Mouse (Mus musculus) heart, embryonic 16.5 days (tissue): Measurements from ENCODE around the gene Irf2bp2. TPM values are rescaled to one million over a fixed set of nuclear protein-coding genes. Genes with fewer than 3 reads are reported as not detected.

ENCODE experiments used
- ATAC-seq: fragments of 200-750 bp; cut with Nextera tagmentation; replicated peaks from 2 replicates; pipeline ENCODE4 v1.8.0; 2017; ENCODE audit warnings: moderate number of reproducible peaks; ENCODE audit not compliant: insufficient read depth, low FRiP score; ENCODE audit errors: extremely low read depth
- H3K27ac ChIP-seq: fragments of 300-500 bp; sonication (generic); 2 replicates; pipeline ENCODE4 v1.5.1; 2014; ENCODE audit warnings: mild to moderate bottlenecking, low read length, control low read depth, moderate library complexity
- H3K27me3 ChIP-seq: fragments of 300-500 bp; sonication (generic); 2 replicates; pipeline ENCODE4 v1.6.1; 2014; ENCODE audit warnings: low read length, mixed read lengths; ENCODE audit not compliant: control insufficient read depth, insufficient read depth
- H3K36me3 ChIP-seq: fragments of 300-500 bp; sonication (generic); 2 replicates; pipeline ENCODE4 v1.6.1; 2014; ENCODE audit not compliant: control insufficient read depth, insufficient read depth
- H3K4me1 ChIP-seq: fragments of 300-500 bp; sonication (generic); 2 replicates; pipeline ENCODE4 v1.6.1; 2014; ENCODE audit warnings: low read length, mixed read lengths; ENCODE audit not compliant: control insufficient read depth, insufficient read depth
- H3K4me2 ChIP-seq: fragments of 300-500 bp; sonication (generic); 2 replicates; pipeline ENCODE4 v1.6.1; 2014; ENCODE audit warnings: low read depth, mild to moderate bottlenecking, control low read depth, low read length
- H3K4me3 ChIP-seq: fragments of 300-500 bp; sonication (generic); 2 replicates; pipeline ENCODE4 v1.5.1; 2014; ENCODE audit warnings: mild to moderate bottlenecking, control low read depth, low read length
- H3K9ac ChIP-seq: fragments of 300-500 bp; sonication (generic); 2 replicates; pipeline ENCODE4 v1.6.1; 2014; ENCODE audit warnings: low read length, control low read depth
- H3K9me3 ChIP-seq: fragments of 300-500 bp; sonication (generic); replicated peaks from 2 replicates; pipeline ENCODE4 v1.6.1; 2016; ENCODE audit warnings: low read length; ENCODE audit not compliant: control insufficient read depth
- WGBS: fragments of 180-500 bp; shearing (Covaris S2); extraction: QIAGEN DNeasy Blood & Tissue Kit; methylation state at CpG from one replicate; pipeline ENCODE4 v1.1.7; 2014; 5-methylcytosine and 5-hydroxymethylcytosine counted together
- polyA plus RNA-seq: library from polyadenylated mRNA; unstranded; fragments of >200 nt; fragmentation: Nextera tagmentation; extraction: Ambion mirVana; gene quantifications from 2 replicates; pipeline ENCODE4 v1.2.1, GENCODE M21; 2015

The Irf2bp2 gene
- polyA plus RNA-seq, 1 experiment from 2014 or later = 9.1 TPM

DNA sequence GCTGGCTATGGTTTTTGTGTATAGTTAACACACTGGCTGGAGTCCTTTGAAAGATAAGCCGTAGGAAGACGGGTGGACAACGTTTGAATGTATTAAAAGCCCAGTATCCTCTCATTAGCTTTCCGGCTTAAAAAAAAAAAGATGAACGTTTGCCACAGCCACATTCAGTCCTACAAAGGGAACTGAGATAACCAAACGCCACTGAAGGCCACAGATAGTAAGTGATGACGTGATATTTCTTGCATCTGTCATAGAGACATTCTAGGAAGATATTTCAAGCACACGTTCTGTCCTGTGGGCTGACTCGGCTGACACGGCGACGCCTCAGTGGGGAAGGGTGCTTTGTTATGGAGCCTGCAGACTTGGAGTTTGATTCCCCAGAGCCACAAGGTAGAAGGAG, 4.4 kb upstream of the Irf2bp2 start:
- H3K27ac ChIP-seq = peak overlapping the region; percentile 99
- ATAC-seq = no peak

GRCm38 (mm10) chr8:126596721-126597120, 2.9 kb upstream of the Irf2bp2 start:
- ATAC-seq = no peak
- H3K4me3 ChIP-seq = peak overlapping the region; percentile 100; the same call in 1 of the 2 replicates
- peak overlapping the region; percentile 83 for H3K9ac ChIP-seq
- no peaks in the 10 kb centered on the region for H3K9me3 ChIP-seq
- peak overlapping the region; percentile 72 for H3K4me2 ChIP-seq
- peaks cover 41% of the 10 kb centered on the region for H3K4me1 ChIP-seq
- no peaks in the 10 kb centered on the region for H3K27me3 ChIP-seq
- H3K36me3 ChIP-seq = peaks cover 6% of the 10 kb centered on the region
- 56% methylated on average over 5 of the region's 5 CpGs for WGBS
- H3K27ac ChIP-seq = peak overlapping the region; percentile 99

More for the DNA sequence above, 4.4 kb upstream of the Irf2bp2 start:
- WGBS = 8% methylated on average over 12 of the region's 12 CpGs
- Histone ChIP-seq H3K27me3 (no peaks in the 10 kb centered on the region), H3K36me3 (no peaks in the 10 kb centered on the region), H3K4me2 (no peak overlapping the region), H3K4me1 (peaks cover 49% of the 10 kb centered on the region), H3K9me3 (no peaks in the 10 kb centered on the region), H3K4me3 (no peak overlapping the region), H3K9ac (no peak overlapping the region; the same call in 1 of the 2 replicates)

- Histone ChIP-seq H3K4me3 (peak overlapping the region; percentile 100), H3K4me1 (peaks cover 38% of the 10 kb centered on the region), H3K27ac (peak overlapping the region; percentile 99), H3K9ac (peak overlapping the region; percentile 83), H3K9me3 (no peaks in the 10 kb centered on the region), H3K27me3 (no peaks in the 10 kb centered on the region), H3K36me3 (peaks cover 10% of the 10 kb centered on the region), H3K4me2 (peak overlapping the region; percentile 72)
- ATAC-seq = peak; percentile 29
- WGBS = under 1% methylated on average over 12 of the region's 12 CpGs
These were observed 2.4 kb upstream of the Irf2bp2 start for GRCm38 (mm10) chr8:126596097-126596634.

GRCm38 (mm10) chr8:126595204-126596061, 1.6 kb upstream of the Irf2bp2 start:
- H3K27me3 ChIP-seq = no peaks in the 10 kb centered on the region
- ATAC-seq = peak; percentile 2; the same call in 1 of the 2 replicates
- WGBS = 5% methylated on average over 16 of the region's 16 CpGs
- peaks cover 31% of the 10 kb centered on the region for H3K4me1 ChIP-seq
- peaks cover 16% of the 10 kb centered on the region for H3K36me3 ChIP-seq
- peak overlapping the region; percentile 99 for H3K27ac ChIP-seq
- peak overlapping the region; percentile 100 for H3K4me3 ChIP-seq
- no peaks in the 10 kb centered on the region for H3K9me3 ChIP-seq
- H3K4me2 ChIP-seq = peak overlapping the region; percentile 72
- H3K9ac ChIP-seq = peak overlapping the region; percentile 83

GRCm38 (mm10) chr8:126594481-126595000, 755 bp upstream of the Irf2bp2 start:
- ATAC-seq = peak; percentile 82
- peaks cover 30% of the 10 kb centered on the region for H3K4me1 ChIP-seq
- H3K27me3 ChIP-seq = no peaks in the 10 kb centered on the region
- no peaks in the 10 kb centered on the region for H3K9me3 ChIP-seq
- peak overlapping the region; percentile 99 for H3K27ac ChIP-seq
- H3K9ac ChIP-seq = peak overlapping the region; percentile 83
- peak overlapping the region; percentile 72 for H3K4me2 ChIP-seq
- H3K36me3 ChIP-seq = peaks cover 18% of the 10 kb centered on the region
- H3K4me3 ChIP-seq = peak overlapping the region; percentile 100
- WGBS = under 1% methylated on average over 48 of the region's 48 CpGs

DNA sequence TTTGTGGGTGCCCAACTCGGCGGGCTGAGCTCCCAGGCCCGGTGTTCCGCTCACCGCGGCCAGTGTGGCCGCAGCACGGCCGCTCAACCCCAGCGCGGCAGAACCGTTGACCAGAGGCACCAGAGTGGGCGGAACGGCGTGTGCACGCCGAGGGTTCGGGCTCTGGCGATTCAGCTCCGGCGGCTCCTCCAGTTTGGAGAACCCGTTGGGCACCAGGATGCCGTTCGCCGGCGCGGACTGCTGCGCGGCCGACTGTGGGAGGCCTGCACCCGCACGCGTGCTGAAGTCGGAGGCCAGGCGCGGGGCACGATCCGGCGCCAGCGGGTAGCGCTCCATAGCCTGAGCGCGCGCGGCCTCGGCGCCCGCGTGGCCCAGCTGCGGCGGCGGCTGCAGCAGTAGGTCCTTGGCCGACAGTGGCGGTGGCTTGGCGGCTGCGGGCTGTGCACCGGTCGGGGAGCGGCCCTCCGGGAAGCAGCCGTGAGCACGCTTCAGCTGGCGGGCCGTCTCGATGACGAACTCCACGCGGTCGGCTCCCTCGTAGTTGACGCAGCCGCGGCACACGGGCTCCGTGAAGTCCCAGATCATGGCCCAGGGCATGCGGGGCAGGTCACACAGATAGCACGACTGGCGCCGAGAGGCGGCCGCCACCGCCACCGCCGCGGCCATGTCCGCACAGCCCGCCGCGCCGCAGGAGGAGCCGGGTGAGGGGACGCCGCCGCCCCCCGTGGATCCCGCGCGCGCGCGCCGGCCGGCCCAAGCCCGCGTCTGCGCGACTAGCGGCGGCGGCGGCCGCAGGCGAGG, 815 bp downstream of the Irf2bp2 start:
- Histone ChIP-seq H3K36me3 (peaks cover 18% of the 10 kb centered on the region), H3K27me3 (no peaks in the 10 kb centered on the region), H3K27ac (peak overlapping the region; percentile 99), H3K9ac (peak overlapping the region; percentile 100), H3K4me2 (peak overlapping the region; percentile 86), H3K4me3 (peak overlapping the region; percentile 100), H3K9me3 (no peaks in the 10 kb centered on the region), H3K4me1 (peaks cover 22% of the 10 kb centered on the region)
- no peak for ATAC-seq
- WGBS = under 1% methylated on average over 105 of the region's 113 CpGs

GRCm38 (mm10) chr8:126592381-126592770, 1.4 kb downstream of the Irf2bp2 start:
- Histone ChIP-seq H3K9ac (peak overlapping the region; percentile 100), H3K36me3 (peaks cover 18% of the 10 kb centered on the region), H3K27me3 (no peaks in the 10 kb centered on the region), H3K4me3 (peak overlapping the region; percentile 100), H3K9me3 (no peaks in the 10 kb centered on the region), H3K4me1 (peaks cover 21% of the 10 kb centered on the region), H3K27ac (peak overlapping the region; percentile 99), H3K4me2 (peak overlapping the region; percentile 86)
- WGBS = under 1% methylated on average over 40 of the region's 45 CpGs
- ATAC-seq = no peak

- H3K4me3 ChIP-seq = peak overlapping the region; percentile 100
- peaks cover 19% of the 10 kb centered on the region for H3K36me3 ChIP-seq
- peak overlapping the region; percentile 100 for H3K9ac ChIP-seq
- no peaks in the 10 kb centered on the region for H3K9me3 ChIP-seq
- no peaks in the 10 kb centered on the region for H3K27me3 ChIP-seq
- H3K4me2 ChIP-seq = peak overlapping the region; percentile 86
- no peak for ATAC-seq
- H3K27ac ChIP-seq = peak overlapping the region; percentile 99
- WGBS = 1% methylated on average over 9 of the region's 9 CpGs
- peaks cover 20% of the 10 kb centered on the region for H3K4me1 ChIP-seq
These were observed 1.9 kb downstream of the Irf2bp2 start for GRCm38 (mm10) chr8:126591821-126592268.
